Mouse (Mus musculus) retina, postnatal 7 days (tissue): Measurements from ENCODE around the gene Pfdn6.
A peak's percentile ranks its signal among the peaks of the same experiment; 100 is the strongest.
"Not testable (repeated sequence)": the region's sequence is repeated elsewhere in the genome, so short reads cannot be mapped to it uniquely, and the experiment has no call there.

Experiments used
- DNase-seq: peaks from one replicate; pipeline ENCODE4 v3.0.0-alpha.2; 2012; ENCODE audit warnings: low read depth, low spot score

Gene Pfdn6

GRCm38 (mm10) chr17:33897114-33897794, 42.9 kb downstream of the Pfdn6 start:
- peak; percentile 67 for DNase-seq

- not testable (repeated sequence) for DNase-seq
Observed at GRCm38 (mm10) chr17:33893011-33893410, 47.1 kb downstream of the Pfdn6 start.

- no peak for DNase-seq
Observed at GRCm38 (mm10) chr17:33892429-33892828, 47.7 kb downstream of the Pfdn6 start.

- DNase-seq: not testable (repeated sequence)
Observed at GRCm38 (mm10) chr17:33891892-33892291, 48.3 kb downstream of the Pfdn6 start.

GRCm38 (mm10) chr17:33891357-33891756, 48.8 kb downstream of the Pfdn6 start:
- no peak for DNase-seq

- DNase-seq: peak; percentile 99
Observed at GRCm38 (mm10) chr17:33890533-33891059, 49.5 kb downstream of the Pfdn6 start, which contains the start of gene Kifc1. Gene Kifc1, minus strand, starts transcription at chr17:33890661.

- DNase-seq: not testable (repeated sequence)
Observed at GRCm38 (mm10) chr17:33889941-33890532, 50.1 kb downstream of the Pfdn6 start.
